Mouse (Mus musculus) spleen, adult 18-20 months (tissue): Measurements from ENCODE around the gene Gm28372.
"Not testable (repeated sequence)": the region's sequence is repeated elsewhere in the genome, so short reads cannot be mapped to it uniquely, and the experiment has no call there.

ENCODE experiments used
- DNase-seq, 2 experiments: peaks; one replicate each; pipeline ENCODE4 v3.0.0; 2022; ENCODE audit warnings: mixed read lengths in 2 of 2

The Gm28372 gene

DNA sequence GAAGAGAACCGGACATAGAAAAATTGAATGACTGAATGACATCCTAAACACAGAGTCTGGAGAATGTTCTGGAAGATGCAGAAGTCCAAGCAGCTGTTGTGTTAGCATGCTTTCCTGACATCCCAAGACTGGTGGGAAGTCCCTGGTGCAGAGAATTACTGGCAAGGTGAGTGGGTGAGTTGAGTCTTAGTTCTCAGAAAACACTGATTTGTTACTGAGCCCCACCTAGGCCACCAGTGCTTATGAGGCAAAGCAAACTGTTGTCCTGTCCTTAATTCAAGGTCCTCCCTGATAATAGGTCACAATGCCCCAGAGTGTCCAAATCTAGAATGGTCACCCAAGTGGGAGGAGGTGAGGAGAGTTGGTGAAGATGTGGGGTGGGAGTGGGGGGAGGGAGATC, at the start of gene Gm28372, which contains the start of gene 1700020A23Rik:
Gene Gm28372, plus strand, starts transcription at position 301 of the 400 bp plus-strand sequence.
Gene 1700020A23Rik, plus strand, starts transcription at position 321 of the 400 bp plus-strand sequence.
- no peak for DNase-seq

- no peak for DNase-seq
These were observed 47.5 kb upstream of the Gm28372 start for GRCm38 (mm10) chr2:130357551-130357950.

- DNase-seq, result no peak
These were observed 46.2 kb upstream of the Gm28372 start for GRCm38 (mm10) chr2:130358852-130359251.

GRCm38 (mm10) chr2:130362511-130363026, 42.5 kb upstream of the Gm28372 start:
- peak in 1 of 2 experiments; percentile 17 for DNase-seq

DNA sequence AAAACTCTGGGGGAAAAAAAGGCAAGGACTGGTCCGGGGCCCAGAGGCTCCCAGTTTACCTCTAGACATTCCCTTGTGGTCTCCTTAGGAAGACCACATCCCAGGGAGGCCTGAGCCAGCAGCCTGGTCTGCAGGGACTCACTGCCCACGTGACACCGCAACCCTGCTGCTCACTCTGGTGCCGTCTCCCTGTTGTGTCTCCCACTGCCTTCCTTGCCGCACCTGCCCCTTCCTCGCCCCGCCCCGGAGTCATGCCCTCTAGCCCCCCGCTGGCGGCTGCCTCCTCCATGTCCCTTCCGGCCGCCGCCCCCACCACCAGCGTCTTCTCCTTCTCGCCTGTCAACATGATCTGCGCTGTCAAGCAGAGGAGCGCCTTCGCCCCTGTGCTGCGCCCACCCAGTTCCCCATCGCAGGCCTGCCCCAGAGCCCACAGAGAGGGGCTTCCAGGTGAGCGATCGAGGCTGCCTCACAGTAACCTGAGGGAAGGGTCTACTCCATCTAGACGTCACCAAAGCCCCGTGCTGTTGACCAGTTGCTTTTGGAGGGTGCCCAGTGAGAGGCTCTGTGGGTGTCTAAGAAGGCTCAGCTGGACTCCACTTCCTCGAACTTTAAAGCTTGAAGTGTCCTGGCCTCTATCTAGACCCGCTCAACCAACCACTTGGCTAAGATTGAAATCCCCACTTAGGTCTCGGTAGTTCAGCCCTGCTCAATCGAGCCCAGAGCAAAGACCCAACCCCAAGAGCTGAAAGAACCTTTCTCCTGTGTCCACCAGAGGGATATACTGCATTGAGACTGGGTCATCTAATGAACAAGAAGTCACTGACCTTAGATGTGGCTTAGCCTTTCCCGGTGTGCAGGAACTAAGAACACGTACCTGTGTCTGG, 39.6 kb upstream of the Gm28372 start:
- DNase-seq, result no peak

DNA sequence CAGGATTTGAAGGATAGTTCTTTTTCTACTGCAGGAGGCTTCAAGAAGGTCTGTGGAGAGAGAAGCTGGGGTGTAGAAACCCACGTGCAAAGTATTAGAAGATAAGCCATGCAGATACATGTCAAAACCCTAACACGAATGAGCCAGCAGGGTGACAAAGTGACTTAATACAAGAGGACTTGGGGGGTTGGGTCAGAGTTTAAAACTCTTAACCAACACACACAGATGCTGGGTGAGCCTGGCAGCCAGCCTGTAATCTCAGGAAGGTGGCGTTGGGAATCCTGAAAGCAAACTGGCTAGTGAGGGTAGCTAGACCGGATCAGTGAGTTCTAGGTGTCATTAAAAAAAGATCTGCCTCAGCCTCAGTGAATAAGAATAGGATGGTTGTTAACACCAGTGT, 37.7 kb upstream of the Gm28372 start:
- DNase-seq, result no peak

DNA sequence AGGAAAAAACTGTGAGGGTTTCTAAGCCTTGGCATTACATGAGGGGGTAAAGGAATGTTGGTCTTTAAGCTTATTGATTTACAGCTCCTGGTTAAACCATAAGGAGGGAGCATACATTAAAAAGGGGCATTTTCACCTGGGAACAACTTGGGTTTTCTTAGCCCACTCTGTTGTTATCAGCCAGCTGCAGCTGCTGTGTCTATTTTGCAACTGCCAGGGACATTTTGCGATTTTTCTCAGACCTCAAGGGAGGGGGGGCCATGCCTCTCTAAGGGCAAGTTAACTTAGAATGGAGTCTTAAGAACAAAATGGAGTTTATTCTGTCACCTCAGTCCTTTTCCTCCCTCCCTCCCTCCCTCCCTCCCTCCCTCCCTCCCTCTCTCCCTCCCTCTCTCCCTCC, 32.0 kb upstream of the Gm28372 start:
- not testable (repeated sequence) for DNase-seq

DNA sequence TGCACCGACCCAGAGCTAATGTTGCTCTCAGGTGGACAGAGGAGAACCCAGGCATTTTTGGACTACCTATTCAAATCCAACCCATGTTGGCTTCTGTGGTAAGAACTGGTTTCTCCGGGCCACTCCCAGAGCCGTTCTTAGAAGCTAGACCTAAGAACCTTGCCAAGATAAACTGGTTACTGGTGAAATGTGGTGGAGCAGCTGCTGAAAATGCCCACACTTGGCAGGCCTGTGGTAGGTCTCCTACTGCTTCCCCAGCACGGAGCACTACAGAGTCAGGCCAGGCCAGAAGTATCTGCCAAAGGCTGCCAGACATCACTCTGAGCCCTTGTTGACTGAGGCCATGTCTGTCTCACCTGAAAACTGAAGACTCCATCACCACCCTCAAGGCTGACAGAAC, 30.1 kb upstream of the Gm28372 start:
- DNase-seq, result no peak

DNA sequence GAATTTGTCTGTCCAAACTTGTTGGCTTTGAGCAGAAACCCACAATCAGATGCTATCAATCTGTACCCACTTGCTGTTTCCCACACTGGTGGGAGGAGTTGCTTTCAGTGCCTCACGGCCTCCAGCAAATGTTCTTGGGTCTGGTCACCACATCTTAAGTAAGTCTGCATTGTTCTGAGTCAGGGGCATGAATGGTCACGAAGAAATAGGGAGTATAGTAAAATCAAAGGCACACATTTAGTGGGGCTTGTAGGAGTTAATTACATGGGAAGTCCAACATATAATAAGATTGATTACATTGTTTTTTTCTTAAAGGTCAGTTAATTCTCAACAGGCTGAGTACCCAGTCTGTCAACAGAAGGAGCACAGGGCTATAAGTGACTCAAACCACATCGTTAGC, 21.8 kb upstream of the Gm28372 start:
- no peak for DNase-seq

DNA sequence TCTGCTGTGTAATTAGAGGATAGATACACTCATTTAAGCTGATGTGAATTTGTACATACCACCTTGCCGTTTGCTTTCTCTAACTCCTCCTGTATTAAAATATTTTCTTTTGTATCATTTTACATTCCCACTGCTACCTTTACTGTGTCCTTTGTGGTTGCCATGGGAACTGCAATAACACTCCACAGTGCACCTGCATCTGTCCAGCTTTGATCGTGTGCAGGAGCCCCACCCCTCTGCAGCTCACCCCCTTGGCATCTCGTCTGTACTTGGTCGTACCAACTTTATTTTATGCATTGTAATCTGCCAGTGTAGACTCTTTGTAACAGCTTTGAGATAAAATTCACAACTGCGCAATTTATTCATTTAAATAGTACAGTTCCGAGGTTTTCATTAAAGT, 21.1 kb upstream of the Gm28372 start:
- no peak for DNase-seq

DNA sequence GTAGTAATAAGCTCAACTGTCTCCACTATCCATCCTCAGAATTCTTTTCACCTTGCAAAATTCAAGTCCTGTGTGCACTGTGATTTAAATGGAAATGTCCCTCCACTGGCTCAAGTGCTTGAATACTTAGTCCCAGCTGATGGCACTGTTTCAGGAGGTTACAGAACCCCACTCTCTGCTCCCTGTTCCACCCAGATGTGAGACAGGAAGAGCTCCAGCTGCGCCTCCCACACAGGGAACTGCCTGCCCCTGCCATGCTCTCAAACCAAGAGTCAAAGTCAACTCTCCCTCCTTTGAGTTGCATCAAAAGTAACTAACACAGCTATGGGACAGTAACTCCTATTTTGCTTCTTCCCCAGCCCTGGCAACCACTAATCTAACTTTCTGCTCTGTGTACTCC, 18.8 kb upstream of the Gm28372 start:
- DNase-seq, result no peak

- DNase-seq, result no peak
These were observed 16.2 kb upstream of the Gm28372 start for GRCm38 (mm10) chr2:130388796-130389195.

- no peak for DNase-seq
These were observed 13.9 kb upstream of the Gm28372 start for GRCm38 (mm10) chr2:130390993-130391625.

- no peak for DNase-seq
These were observed 12.2 kb upstream of the Gm28372 start for GRCm38 (mm10) chr2:130392836-130393235.

- no peak for DNase-seq
These were observed 9.3 kb upstream of the Gm28372 start for GRCm38 (mm10) chr2:130395696-130396095.

DNA sequence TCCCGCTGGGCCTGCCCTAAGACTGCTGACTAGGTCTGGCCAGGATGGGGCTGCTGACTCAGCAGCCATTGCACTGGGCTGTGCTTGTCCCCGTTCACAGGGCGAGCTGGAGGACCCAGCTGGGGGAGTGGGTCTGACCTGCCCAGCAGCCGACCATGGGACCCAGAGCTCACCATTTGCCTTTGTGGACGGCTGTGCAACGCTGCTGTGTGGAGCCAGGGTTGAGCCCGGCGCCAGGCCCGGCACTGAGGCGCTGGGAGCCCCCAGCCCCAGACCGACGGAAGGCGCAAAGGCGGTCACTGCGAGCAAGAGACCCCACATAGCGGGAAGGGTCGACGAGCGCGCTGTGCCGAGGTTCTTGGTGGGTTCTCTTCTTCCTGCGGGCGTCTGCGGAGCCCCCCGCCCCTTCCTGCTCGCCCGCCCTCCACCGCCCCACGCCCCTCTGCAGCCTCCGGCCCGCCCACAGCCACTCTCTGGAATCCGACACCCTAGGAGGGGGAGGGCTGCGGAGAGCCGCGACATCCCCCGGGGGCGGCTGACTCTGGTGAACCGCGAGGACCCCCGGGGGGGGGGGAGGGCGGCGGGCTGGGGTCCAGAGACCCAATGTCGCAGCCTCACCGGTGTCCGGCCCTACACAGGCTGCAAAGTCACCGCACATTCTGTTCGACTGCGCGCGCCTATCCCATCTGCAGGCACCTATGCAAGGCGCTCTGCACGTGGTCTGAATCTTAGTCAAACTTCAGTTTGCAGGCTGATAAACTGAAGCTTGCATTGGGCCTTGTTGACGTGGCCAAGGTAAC, 7.7 kb upstream of the Gm28372 start, which contains the start of gene Cpxm1:
Gene Cpxm1, minus strand, starts transcription at position 389 of the 800 bp plus-strand sequence.
- DNase-seq, result no peak

- DNase-seq, result no peak
These were observed 6.9 kb upstream of the Gm28372 start for GRCm38 (mm10) chr2:130398091-130398490.

DNA sequence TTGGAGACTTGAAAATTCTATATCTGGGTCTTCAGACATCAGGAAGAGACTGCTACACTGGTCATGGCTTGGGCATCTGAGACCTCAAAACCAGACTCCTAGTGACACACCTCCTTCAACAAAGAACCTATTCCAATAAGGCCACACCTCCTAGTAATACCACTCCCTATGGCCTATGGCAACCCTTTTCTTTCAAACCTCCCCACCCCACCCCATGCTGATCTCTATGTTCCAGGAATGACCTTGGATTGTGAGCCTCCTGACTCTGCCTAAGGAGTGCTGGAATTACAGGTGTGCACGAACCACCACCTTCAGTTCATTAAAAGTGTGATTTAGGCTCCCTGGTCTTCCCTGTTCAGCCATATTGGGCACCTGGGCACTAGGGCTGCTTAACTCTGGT, 5.0 kb upstream of the Gm28372 start:
- no peak for DNase-seq

DNA sequence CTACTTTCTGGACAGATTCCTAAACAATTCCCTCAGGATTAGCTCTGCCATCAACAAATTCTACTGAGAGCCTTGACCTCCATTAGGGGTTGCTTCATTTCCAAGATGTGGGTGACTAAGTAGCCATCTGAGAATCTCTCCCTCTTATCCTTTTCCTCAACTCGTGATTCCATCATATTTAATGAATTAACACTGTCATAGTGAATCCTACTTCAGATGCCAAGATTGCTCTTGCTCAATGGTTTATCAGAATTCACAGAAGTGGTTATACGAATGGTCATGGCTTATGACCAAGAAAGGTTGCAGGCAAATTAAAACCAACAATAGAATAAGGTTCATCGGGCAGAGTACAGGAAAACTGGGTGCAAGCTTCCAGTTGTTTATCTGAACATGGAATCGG, 3.1 kb upstream of the Gm28372 start:
- DNase-seq, result no peak

DNA sequence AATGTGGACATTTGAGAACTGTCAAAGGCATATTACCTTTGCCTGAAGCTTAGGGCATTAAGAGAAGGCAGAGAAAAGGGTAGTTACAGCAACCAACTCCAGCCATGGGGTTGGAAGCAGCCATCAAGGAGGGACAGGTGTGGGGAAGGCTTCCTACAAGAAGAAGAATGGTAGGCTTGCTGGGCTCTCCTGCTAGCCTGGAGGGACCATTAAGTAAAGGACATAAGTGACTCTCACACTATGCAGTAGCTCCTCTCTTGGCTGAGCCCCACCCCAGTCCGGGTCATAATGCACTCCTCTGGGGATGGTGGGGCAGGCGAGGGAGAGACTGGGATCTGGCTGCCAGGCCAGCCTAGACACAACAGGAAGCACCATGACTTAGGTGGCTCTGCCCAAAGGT, 1.1 kb downstream of the Gm28372 start, which contains the start of gene Tmem239:
Gene Tmem239, plus strand, starts transcription at position 301 of the 400 bp plus-strand sequence.
- DNase-seq, result no peak

- no peak for DNase-seq
These were observed 3.2 kb downstream of the Gm28372 start for GRCm38 (mm10) chr2:130408194-130408593.

- peak; percentile 39 to 72 for DNase-seq
These were observed 6.8 kb downstream of the Gm28372 start for GRCm38 (mm10) chr2:130411558-130412495.
